ENCODE assay signal across 9 mouse cellular contexts in the genomic region with DNA sequence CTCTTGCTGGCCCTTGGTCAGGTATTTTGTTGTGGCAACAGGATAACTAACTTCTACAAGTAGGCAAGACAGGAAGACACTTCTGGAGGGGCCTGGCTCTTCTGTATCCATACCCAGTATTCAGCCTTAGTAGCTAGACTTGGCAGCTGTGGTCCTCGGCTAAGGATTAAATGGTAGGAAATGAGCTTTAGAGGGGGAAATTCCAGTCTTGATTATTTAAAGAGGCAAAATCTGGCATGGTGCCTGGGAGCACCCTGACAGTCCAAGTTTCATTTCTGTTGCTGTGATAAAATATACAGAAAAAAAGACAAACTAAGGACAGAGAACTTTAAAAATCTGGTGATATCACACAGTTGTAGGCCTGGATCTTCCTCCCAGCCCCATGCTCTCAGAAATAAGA. TPM values are rescaled to one million over a fixed set of nuclear protein-coding genes. Genes with fewer than 3 reads are reported as not detected.
A peak's percentile ranks its signal among the peaks of the same experiment; 100 is the strongest.
DNase-seq lines count a peak whose midpoint lies in the region; ATAC-seq lines count a peak whose summit lies in the region.
"Had no signal": no experiment of that assay in that cellular context is flagged by ENCODE, and none has a peak within 500 bp of the region (broad histone marks: within the 10 kb centered on the region; RNA-seq: fewer than 3 reads in every experiment).

No protein-coding gene starts in this region.

- H3K4me2 ChIP-seq in kidney, embryonic 15.5 days, result no peak overlapping the region
- H3K4me2 ChIP-seq in heart, embryonic 16.5 days (ENCODE audit: low read depth, low read length), result no peak overlapping the region
- no peak overlapping the region for H3K4me2 ChIP-seq in lung, embryonic 15.5 days

- peaks cover 8% of the 10 kb centered on the region for H3K4me1 ChIP-seq in kidney, embryonic 15.5 days
- peaks cover 2% of the 10 kb centered on the region; the same call in 1 of the 2 replicates for H3K4me1 ChIP-seq in heart, embryonic 16.5 days (ENCODE audit: control insufficient read depth, insufficient read depth, low read length)
- H3K4me1 ChIP-seq in lung, embryonic 15.5 days, result peaks cover 18% of the 10 kb centered on the region

- no peak overlapping the region for H3K27ac ChIP-seq in kidney, embryonic 15.5 days
- H3K27ac ChIP-seq in heart, embryonic 16.5 days (ENCODE audit: low read length), result peak overlapping the region; percentile 43; the same call in 1 of the 2 replicates
- peak overlapping the region; percentile 76 for H3K27ac ChIP-seq in lung, embryonic 15.5 days

- H3K27me3 ChIP-seq in kidney, embryonic 15.5 days, result no peaks in the 10 kb centered on the region
- H3K27me3 ChIP-seq in heart, embryonic 16.5 days (ENCODE audit: control insufficient read depth, insufficient read depth, low read length), result no peaks in the 10 kb centered on the region
- no peaks in the 10 kb centered on the region for H3K27me3 ChIP-seq in lung, embryonic 15.5 days

- 45% methylated on average over 1 of the region's 1 CpGs for WGBS in kidney, embryonic 15.5 days
- 21% methylated on average over 1 of the region's 1 CpGs for WGBS in heart, embryonic 16.5 days
- 14% methylated on average over 1 of the region's 1 CpGs for WGBS in lung, embryonic 15.5 days

- no peak overlapping the region for H3K9ac ChIP-seq in kidney, embryonic 15.5 days
- H3K9ac ChIP-seq in heart, embryonic 16.5 days (ENCODE audit: low read length), result no peak overlapping the region
- H3K9ac ChIP-seq in lung, embryonic 15.5 days, result no peak overlapping the region

- no peaks in the 10 kb centered on the region for H3K36me3 ChIP-seq in kidney, embryonic 15.5 days
- H3K36me3 ChIP-seq in heart, embryonic 16.5 days (ENCODE audit: control insufficient read depth, insufficient read depth), result no peaks in the 10 kb centered on the region
- H3K36me3 ChIP-seq in lung, embryonic 15.5 days, result no peaks in the 10 kb centered on the region

- H3K4me3 ChIP-seq in kidney, embryonic 15.5 days (replicated peaks), result no peak overlapping the region
- H3K4me3 ChIP-seq in heart, embryonic 16.5 days (ENCODE audit: low read length), result no peak overlapping the region
- H3K4me3 ChIP-seq in lung, embryonic 15.5 days, result no peak overlapping the region

- no peak for ATAC-seq in kidney, embryonic 15.5 days (replicated peaks; ENCODE audit: low FRiP score)
- 0 out of 2 replicates have a peak, but pooled peaks have one; percentile 31 for ATAC-seq in heart, embryonic 16.5 days (replicated peaks; ENCODE audit: extremely low read depth, insufficient read depth, low FRiP score)
- 0 out of 2 replicates have a peak, but pooled peaks have one; percentile 63 for ATAC-seq in lung, embryonic 15.5 days (ENCODE audit: borderline replicate concordance, extremely low read depth, low FRiP score, low TSS enrichment)
- ATAC-seq: midbrain, embryonic 16.5 days had no signal

- peak; percentile 55 for DNase-seq in kidney, adult 18-20 months
- DNase-seq in brain, adult 2 months (ENCODE audit: low read depth, low spot score), result peak; percentile 78
- no peak for DNase-seq in ovary, postnatal 10 days (ENCODE audit: low spot score)
- no peak for DNase-seq in cerebellum, postnatal 25 days
- DNase-seq: spleen, adult 18-20 months had no signal

- H3K9me3 ChIP-seq in kidney, embryonic 15.5 days (replicated peaks), result no peaks in the 10 kb centered on the region
- no peaks in the 10 kb centered on the region; the same call in 1 of the 2 replicates for H3K9me3 ChIP-seq in heart, embryonic 16.5 days (replicated peaks; ENCODE audit: control insufficient read depth, low read length)
- H3K9me3 ChIP-seq in lung, embryonic 15.5 days, result no peaks in the 10 kb centered on the region

RNA-seq across cellular contexts. Expression of a gene that starts 20.0 kb away (rescaled TPM):
- polyA plus RNA-seq in kidney, embryonic 15.5 days (2015; fragmentation: Nextera tagmentation; extraction: Ambion mirVana), result 7.9 and 9.0 TPM in 2 replicates
- polyA plus RNA-seq in heart, embryonic 16.5 days (2015; fragmentation: Nextera tagmentation; extraction: Ambion mirVana), result 7.1 and 7.2 TPM in 2 replicates
- polyA plus RNA-seq in lung, embryonic 15.5 days (2015; fragmentation: Nextera tagmentation; extraction: Ambion mirVana), result 9.8 and 10.5 TPM in 2 replicates

RNA-seq across cellular contexts. Expression of a gene that starts 24.0 kb away (rescaled TPM):
- polyA plus RNA-seq in kidney, embryonic 15.5 days (2015; fragmentation: Nextera tagmentation; extraction: Ambion mirVana), result 0.45 and 0.48 TPM in 2 replicates
- polyA plus RNA-seq in heart, embryonic 16.5 days (2015; fragmentation: Nextera tagmentation; extraction: Ambion mirVana), result 1.1 and 1.3 TPM in 2 replicates
- 0.86 TPM in 2 replicates for polyA plus RNA-seq in lung, embryonic 15.5 days (2015; fragmentation: Nextera tagmentation; extraction: Ambion mirVana)

RNA-seq across cellular contexts. Expression of a gene that starts 50.1 kb away (rescaled TPM):
- 181 and 194 TPM in 2 replicates for polyA plus RNA-seq in kidney, embryonic 15.5 days (2015; fragmentation: Nextera tagmentation; extraction: Ambion mirVana)
- polyA plus RNA-seq in heart, embryonic 16.5 days (2015; fragmentation: Nextera tagmentation; extraction: Ambion mirVana), result 133 and 148 TPM in 2 replicates
- polyA plus RNA-seq in lung, embryonic 15.5 days (2015; fragmentation: Nextera tagmentation; extraction: Ambion mirVana), result 202 and 206 TPM in 2 replicates

RNA-seq across cellular contexts. Expression of a gene that starts 53.1 kb away (rescaled TPM):
- 0.09 TPM in 1 of 2 replicates, not detected in the other for polyA plus RNA-seq in kidney, embryonic 15.5 days (2015; fragmentation: Nextera tagmentation; extraction: Ambion mirVana)
- polyA plus RNA-seq in heart, embryonic 16.5 days (2015; fragmentation: Nextera tagmentation; extraction: Ambion mirVana), result 3.5 TPM in 1 of 2 replicates, not detected in the other
- not detected in 2 replicates for polyA plus RNA-seq in lung, embryonic 15.5 days (2015; fragmentation: Nextera tagmentation; extraction: Ambion mirVana)
- polyA plus RNA-seq: midbrain, embryonic 16.5 days had no signal

Comparison
In these comparisons a context has a peak if more than half of its experiments do, and no peak if none do; other contexts are left out.
1. DNase-seq: peak in kidney, adult 18-20 months (single experiment) and brain, adult 2 months (single experiment); none in ovary, postnatal 10 days (single experiment) and cerebellum, postnatal 25 days (0 of 2).